Mouse (Mus musculus): ENCODE measurements at regions not wholly inside any gene's neighbourhood (a gene's known extent, or its start where the extent isn't known, plus 50 kb on each side); places are given as distances from the start of the nearest gene placed in this dataset.

GRCm38 (mm10) chr14:45817756-45818155 lies 159.8 kb upstream of the Ddhd1 start:
- WGBS, result 89% methylated on average over 3 of the region's 3 CpGs
- Histone ChIP-seq H3K27ac (no peak overlapping the region), H3K4me1 (replicated peaks; ENCODE audit: control insufficient read depth, insufficient read depth, low read length) (no peaks in the 10 kb centered on the region), H3K4me2 (replicated peaks) (no peak overlapping the region), H3K9ac (no peak overlapping the region), H3K27me3 (ENCODE audit: control insufficient read depth, insufficient read depth, low read length) (no peaks in the 10 kb centered on the region), H3K36me3 (replicated peaks; ENCODE audit: control insufficient read depth, insufficient read depth) (no peaks in the 10 kb centered on the region), H3K9me3 (ENCODE audit: control insufficient read depth, low read length) (no peaks in the 10 kb centered on the region), H3K4me3 (replicated peaks; ENCODE audit: low read length) (no peak overlapping the region)
- DNase-seq (ENCODE audit: low spot score) (no peak), ATAC-seq (ENCODE audit: low FRiP score) (no peak)

DNA sequence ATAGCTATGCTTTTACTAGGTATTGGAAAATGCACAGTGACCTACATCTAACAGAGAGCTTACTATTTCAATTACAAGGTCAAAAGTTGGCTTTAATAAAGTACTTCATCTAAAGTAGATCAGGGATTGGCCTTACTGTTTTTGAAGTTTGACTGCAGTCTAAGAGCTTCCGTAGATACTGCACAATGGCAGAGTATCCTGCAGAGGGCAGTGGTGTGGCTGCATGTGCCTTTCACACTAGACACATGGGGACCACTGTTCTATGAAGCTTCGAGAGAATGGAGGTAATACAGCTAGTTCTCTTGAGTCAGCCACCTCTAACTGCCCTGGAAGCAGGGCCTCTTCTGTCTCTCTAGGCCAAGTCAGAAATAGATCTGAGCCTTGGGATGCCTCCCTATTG lies 166.7 kb upstream of the Ddhd1 start:
- Histone ChIP-seq H3K36me3 (replicated peaks; ENCODE audit: control insufficient read depth, insufficient read depth) (no peaks in the 10 kb centered on the region), H3K9me3 (ENCODE audit: control insufficient read depth, low read length) (no peaks in the 10 kb centered on the region), H3K27ac (no peak overlapping the region), H3K4me3 (replicated peaks; ENCODE audit: low read length) (no peak overlapping the region), H3K27me3 (ENCODE audit: control insufficient read depth, insufficient read depth, low read length) (no peaks in the 10 kb centered on the region), H3K4me2 (replicated peaks) (no peak overlapping the region), H3K4me1 (replicated peaks; ENCODE audit: control insufficient read depth, insufficient read depth, low read length) (no peaks in the 10 kb centered on the region), H3K9ac (no peak overlapping the region)
- DNase-seq (ENCODE audit: low spot score), result no peak
- 78% methylated on average over 2 of the region's 2 CpGs for WGBS
- ATAC-seq (ENCODE audit: low FRiP score), result no peak

GRCm38 (mm10) chr14:45826023-45826422 lies 168.1 kb upstream of the Ddhd1 start:
- Histone ChIP-seq H3K9me3 (ENCODE audit: control insufficient read depth, low read length) (no peaks in the 10 kb centered on the region), H3K27me3 (ENCODE audit: control insufficient read depth, insufficient read depth, low read length) (no peaks in the 10 kb centered on the region), H3K4me1 (replicated peaks; ENCODE audit: control insufficient read depth, insufficient read depth, low read length) (no peaks in the 10 kb centered on the region), H3K36me3 (replicated peaks; ENCODE audit: control insufficient read depth, insufficient read depth) (no peaks in the 10 kb centered on the region), H3K4me3 (replicated peaks; ENCODE audit: low read length) (no peak overlapping the region), H3K4me2 (replicated peaks) (no peak overlapping the region), H3K27ac (no peak overlapping the region), H3K9ac (no peak overlapping the region)
- WGBS, result 74% methylated on average over 3 of the region's 3 CpGs
- DNase-seq (ENCODE audit: low spot score) (no peak), ATAC-seq (ENCODE audit: low FRiP score) (no peak)

GRCm38 (mm10) chr14:45827096-45827495 lies 169.2 kb upstream of the Ddhd1 start:
- H3K36me3 ChIP-seq (replicated peaks; ENCODE audit: control insufficient read depth, insufficient read depth), result no peaks in the 10 kb centered on the region
- no peaks in the 10 kb centered on the region for H3K27me3 ChIP-seq (ENCODE audit: control insufficient read depth, insufficient read depth, low read length)
- DNase-seq (ENCODE audit: low spot score) (no peak), ATAC-seq (ENCODE audit: low FRiP score) (no peak)
- no peaks in the 10 kb centered on the region for H3K9me3 ChIP-seq (ENCODE audit: control insufficient read depth, low read length)
- no peak overlapping the region for H3K4me2 ChIP-seq (replicated peaks)
- no peaks in the 10 kb centered on the region for H3K4me1 ChIP-seq (replicated peaks; ENCODE audit: control insufficient read depth, insufficient read depth, low read length)
- WGBS, result 74% methylated on average over 1 of the region's 1 CpGs
- no peak overlapping the region for H3K4me3 ChIP-seq (replicated peaks; ENCODE audit: low read length)
- no peak overlapping the region for H3K9ac ChIP-seq
- H3K27ac ChIP-seq, result no peak overlapping the region

GRCm38 (mm10) chr14:45830457-45830856 lies 172.5 kb upstream of the Ddhd1 start:
- Histone ChIP-seq H3K27me3 (ENCODE audit: control insufficient read depth, insufficient read depth, low read length) (no peaks in the 10 kb centered on the region), H3K4me3 (replicated peaks; ENCODE audit: low read length) (no peak overlapping the region), H3K9ac (no peak overlapping the region), H3K36me3 (replicated peaks; ENCODE audit: control insufficient read depth, insufficient read depth) (no peaks in the 10 kb centered on the region), H3K27ac (no peak overlapping the region), H3K4me1 (replicated peaks; ENCODE audit: control insufficient read depth, insufficient read depth, low read length) (no peaks in the 10 kb centered on the region), H3K9me3 (ENCODE audit: control insufficient read depth, low read length) (no peaks in the 10 kb centered on the region), H3K4me2 (replicated peaks) (no peak overlapping the region)
- 90% methylated on average over 5 of the region's 5 CpGs for whole genome bisulfite sequencing
- no peak for DNase-seq (ENCODE audit: low spot score)
- ATAC-seq (ENCODE audit: low FRiP score), result no peak

DNA sequence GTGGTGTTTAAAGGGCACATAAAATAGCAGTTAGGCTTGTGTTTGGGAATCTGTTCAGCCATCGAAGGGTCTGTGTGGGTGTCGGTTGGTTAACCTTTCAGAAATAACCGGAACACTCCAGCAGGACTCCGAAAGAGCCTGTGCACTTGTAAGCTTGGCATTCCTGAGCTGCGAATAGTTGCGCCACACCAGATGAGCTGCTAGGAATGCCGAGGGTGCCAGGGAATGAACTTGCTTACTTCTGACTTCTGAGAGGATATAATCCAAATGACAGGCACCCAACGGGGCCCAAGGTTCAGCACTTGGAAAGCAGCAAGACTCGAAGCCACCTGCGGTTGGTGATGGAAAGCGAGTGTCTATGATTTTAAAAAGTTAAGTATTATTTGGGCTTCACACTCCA lies 179.1 kb upstream of the Ddhd1 start:
- ATAC-seq (ENCODE audit: low FRiP score) (no peak), DNase-seq (ENCODE audit: low spot score) (no peak)
- 93% methylated on average over 11 of the region's 11 CpGs for WGBS
- Histone ChIP-seq H3K36me3 (replicated peaks; ENCODE audit: control insufficient read depth, insufficient read depth) (no peaks in the 10 kb centered on the region), H3K4me3 (replicated peaks; ENCODE audit: low read length) (no peak overlapping the region), H3K9me3 (ENCODE audit: control insufficient read depth, low read length) (no peaks in the 10 kb centered on the region), H3K4me2 (replicated peaks) (no peak overlapping the region), H3K9ac (no peak overlapping the region), H3K27ac (no peak overlapping the region), H3K4me1 (replicated peaks; ENCODE audit: control insufficient read depth, insufficient read depth, low read length) (no peaks in the 10 kb centered on the region), H3K27me3 (ENCODE audit: control insufficient read depth, insufficient read depth, low read length) (no peaks in the 10 kb centered on the region)

DNA sequence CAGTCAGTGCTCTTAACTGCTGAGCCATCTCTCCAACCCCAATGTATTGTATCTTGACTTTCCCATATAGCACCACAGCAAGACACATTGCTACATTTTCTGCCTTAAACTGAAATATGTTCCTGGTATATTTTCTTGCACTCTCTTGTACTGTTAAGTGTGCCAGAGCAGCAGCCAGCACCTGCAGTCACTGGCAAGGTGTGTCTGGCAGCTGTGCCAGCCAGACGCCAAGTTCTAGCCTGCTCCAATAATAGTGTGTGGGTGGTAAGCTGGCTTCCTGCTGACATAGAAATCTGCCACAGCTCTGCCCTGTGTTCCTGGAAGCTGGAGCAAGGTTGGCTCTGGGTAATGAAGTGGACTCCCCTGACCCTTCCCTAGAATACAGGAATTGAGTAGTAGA lies 185.9 kb upstream of the Ddhd1 start:
- WGBS, result 80% methylated on average over 1 of the region's 1 CpGs
- DNase-seq (ENCODE audit: low spot score), result no peak
- Histone ChIP-seq H3K4me1 (replicated peaks; ENCODE audit: control insufficient read depth, insufficient read depth, low read length) (no peaks in the 10 kb centered on the region), H3K4me2 (replicated peaks) (no peak overlapping the region), H3K27me3 (ENCODE audit: control insufficient read depth, insufficient read depth, low read length) (no peaks in the 10 kb centered on the region), H3K27ac (no peak overlapping the region), H3K9ac (no peak overlapping the region), H3K9me3 (ENCODE audit: control insufficient read depth, low read length) (no peaks in the 10 kb centered on the region), H3K36me3 (replicated peaks; ENCODE audit: control insufficient read depth, insufficient read depth) (no peaks in the 10 kb centered on the region), H3K4me3 (replicated peaks; ENCODE audit: low read length) (no peak overlapping the region)
- ATAC-seq (ENCODE audit: low FRiP score), result no peak

- Histone ChIP-seq H3K4me3 (replicated peaks; ENCODE audit: low read length) (no peak overlapping the region), H3K9ac (no peak overlapping the region), H3K4me2 (replicated peaks) (no peak overlapping the region), H3K27me3 (ENCODE audit: control insufficient read depth, insufficient read depth, low read length) (no peaks in the 10 kb centered on the region), H3K27ac (no peak overlapping the region), H3K36me3 (replicated peaks; ENCODE audit: control insufficient read depth, insufficient read depth) (no peaks in the 10 kb centered on the region), H3K4me1 (replicated peaks; ENCODE audit: control insufficient read depth, insufficient read depth, low read length) (no peaks in the 10 kb centered on the region), H3K9me3 (ENCODE audit: control insufficient read depth, low read length) (no peaks in the 10 kb centered on the region)
- ATAC-seq (ENCODE audit: low FRiP score) (no peak), DNase-seq (ENCODE audit: low spot score) (no peak)
- WGBS, result 79% methylated on average over 8 of the region's 8 CpGs
These were observed 192.6 kb upstream of the Ddhd1 start for GRCm38 (mm10) chr14:45850588-45850987.

- peak; percentile 69; the same call in 1 of the 2 replicates for ATAC-seq (ENCODE audit: low FRiP score)
These were observed 220.5 kb upstream of the Ddhd1 start for GRCm38 (mm10) chr14:45878428-45878827.

GRCm38 (mm10) chr14:45920783-45921182 lies 262.8 kb upstream of the Ddhd1 start:
- Histone ChIP-seq H3K9me3 (ENCODE audit: control insufficient read depth, low read length) (no peaks in the 10 kb centered on the region), H3K27ac (no peak overlapping the region), H3K4me1 (replicated peaks; ENCODE audit: control insufficient read depth, insufficient read depth, low read length) (no peaks in the 10 kb centered on the region), H3K27me3 (ENCODE audit: control insufficient read depth, insufficient read depth, low read length) (no peaks in the 10 kb centered on the region), H3K4me2 (replicated peaks) (no peak overlapping the region), H3K36me3 (replicated peaks; ENCODE audit: control insufficient read depth, insufficient read depth) (no peaks in the 10 kb centered on the region), H3K9ac (no peak overlapping the region), H3K4me3 (replicated peaks; ENCODE audit: low read length) (no peak overlapping the region)
- WGBS, result 7% methylated on average over 6 of the region's 6 CpGs
- no peak for ATAC-seq (ENCODE audit: low FRiP score)
- DNase-seq (ENCODE audit: low spot score), result no peak

More at GRCm38 (mm10) chr14:45878428-45878827, 220.5 kb upstream of the Ddhd1 start:
- H3K27me3 ChIP-seq (ENCODE audit: control insufficient read depth, insufficient read depth, low read length), result no peaks in the 10 kb centered on the region
- H3K4me3 ChIP-seq (replicated peaks; ENCODE audit: low read length), result no peak overlapping the region
- 16% methylated on average over 9 of the region's 9 CpGs for WGBS
- peak overlapping the region; percentile 39 for H3K4me2 ChIP-seq (replicated peaks)
- H3K4me1 ChIP-seq (replicated peaks; ENCODE audit: control insufficient read depth, insufficient read depth, low read length), result no peaks in the 10 kb centered on the region
- H3K27ac ChIP-seq, result no peak overlapping the region
- DNase-seq (ENCODE audit: low spot score), result peak; percentile 67
- no peaks in the 10 kb centered on the region for H3K36me3 ChIP-seq (replicated peaks; ENCODE audit: control insufficient read depth, insufficient read depth)
- no peak overlapping the region for H3K9ac ChIP-seq
- no peaks in the 10 kb centered on the region for H3K9me3 ChIP-seq (ENCODE audit: control insufficient read depth, low read length)
